Mouse (Mus musculus): ENCODE results near the gene Zfp523. TPM values are rescaled to one million over a fixed set of nuclear protein-coding genes. Genes with fewer than 3 reads are reported as not detected.

Zfp523 gene
- 1.5 TPM for polyA plus RNA-seq (2014; fragmentation: Illumina TruSeq; extraction: RNeasy Lipid Tissue Mini Kit (QIAGEN cat#74804); ENCODE audit: low read depth, low replicate concordance)

GRCm38 (mm10) chr17:28176775-28177539, at the start of gene Zfp523:
Zfp523 (plus strand) TSS chr17:28177129.

GRCm38 (mm10) chr17:28141771-28142699, 34.9 kb upstream of the Zfp523 start, which contains the start of gene Scube3:
Scube3 (plus strand) TSS chr17:28142141.

DNA sequence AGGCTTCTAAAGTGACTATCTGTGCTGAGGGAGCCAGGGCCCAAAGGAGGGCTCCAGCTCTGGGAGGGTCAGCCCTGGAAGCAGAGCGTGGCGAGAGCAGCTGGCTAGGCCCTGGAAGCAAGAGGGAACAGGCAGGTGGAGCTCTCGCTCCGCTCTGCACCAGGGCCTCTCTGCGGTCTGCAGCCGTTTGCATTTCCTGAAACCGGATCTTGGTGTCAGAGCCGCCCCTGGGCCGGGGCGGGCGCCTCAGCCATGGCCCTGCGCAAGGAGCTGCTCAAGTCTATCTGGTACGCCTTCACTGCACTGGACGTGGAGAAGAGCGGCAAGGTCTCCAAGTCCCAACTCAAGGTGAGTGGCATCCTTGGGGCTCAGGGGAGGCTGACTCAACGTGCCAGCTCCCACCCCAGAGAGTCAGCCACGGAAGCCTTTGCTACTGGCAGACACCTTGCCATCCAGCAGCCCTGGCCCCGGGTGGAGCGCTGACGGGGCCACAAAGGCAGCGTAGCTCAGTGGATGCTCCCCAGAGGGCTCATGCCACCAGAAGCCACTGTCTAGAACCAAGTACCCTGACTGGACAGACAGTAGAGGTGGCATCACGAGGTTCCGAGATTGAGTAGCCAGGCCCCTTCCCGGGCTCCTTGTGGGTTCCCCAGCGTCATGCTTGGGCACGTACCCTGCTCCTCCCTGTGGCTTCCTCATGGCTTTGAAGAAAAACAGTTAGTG, 30.8 kb downstream of the Zfp523 start, which contains the start of gene Def6:
TSS of gene Def6 (plus strand) at position 188 of the 723 bp plus-strand sequence.

GRCm38 (mm10) chr17:28232475-28233060, 55.6 kb downstream of the Zfp523 start, which contains the start of gene Ppard:
Ppard (plus strand) TSS chr17:28232700.

Other genes starting within 250 kb of the Zfp523 start
- gene Tcp11, start 96.5 kb upstream of the Zfp523 start, polyA plus RNA-seq (2014; fragmentation: Illumina TruSeq; extraction: RNeasy Lipid Tissue Mini Kit (QIAGEN cat#74804); ENCODE audit: low read depth, low replicate concordance) = not detected
- 4.0 TPM for gene Scube3, start 35.0 kb upstream of the Zfp523 start, polyA plus RNA-seq (2014; fragmentation: Illumina TruSeq; extraction: RNeasy Lipid Tissue Mini Kit (QIAGEN cat#74804); ENCODE audit: low read depth, low replicate concordance)
- gene Def6, start 30.6 kb downstream of the Zfp523 start, polyA plus RNA-seq (2014; fragmentation: Illumina TruSeq; extraction: RNeasy Lipid Tissue Mini Kit (QIAGEN cat#74804); ENCODE audit: low read depth, low replicate concordance) = not detected
- gene Ppard, start 55.6 kb downstream of the Zfp523 start, polyA plus RNA-seq (2014; fragmentation: Illumina TruSeq; extraction: RNeasy Lipid Tissue Mini Kit (QIAGEN cat#74804); ENCODE audit: low read depth, low replicate concordance) = 1.5 TPM
- not detected for gene Fance, start 136.4 kb downstream of the Zfp523 start, polyA plus RNA-seq (2014; fragmentation: Illumina TruSeq; extraction: RNeasy Lipid Tissue Mini Kit (QIAGEN cat#74804); ENCODE audit: low read depth, low replicate concordance)
- 108 TPM for gene Rpl10a, start 151.3 kb downstream of the Zfp523 start, polyA plus RNA-seq (2014; fragmentation: Illumina TruSeq; extraction: RNeasy Lipid Tissue Mini Kit (QIAGEN cat#74804); ENCODE audit: low read depth, low replicate concordance)
- gene Tead3, start 173.7 kb downstream of the Zfp523 start, polyA plus RNA-seq (2014; fragmentation: Illumina TruSeq; extraction: RNeasy Lipid Tissue Mini Kit (QIAGEN cat#74804); ENCODE audit: low read depth, low replicate concordance) = 0.29 TPM
- not detected for gene Tulp1, start 188.1 kb downstream of the Zfp523 start, polyA plus RNA-seq (2014; fragmentation: Illumina TruSeq; extraction: RNeasy Lipid Tissue Mini Kit (QIAGEN cat#74804); ENCODE audit: low read depth, low replicate concordance)